Mouse (Mus musculus) T-helper 17 cell (primary cell): ENCODE data around the gene Vmn1r197.
"Not testable (repeated sequence)": the region's sequence is repeated elsewhere in the genome, so short reads cannot be mapped to it uniquely, and the experiment has no call there.

ENCODE experiments used
- in situ Hi-C, 2 experiments: fragments of 300-600 bp; cut with MboI, MseI; formaldehyde crosslinking; loops; 1 replicate in 1 of 2; 2 replicates in 1 of 2; pipeline ENCODE4 v1.15.1; 2025; ENCODE audit warnings: high pct_unique_total_duplicates in 2 of 2

Gene Vmn1r197

DNA sequence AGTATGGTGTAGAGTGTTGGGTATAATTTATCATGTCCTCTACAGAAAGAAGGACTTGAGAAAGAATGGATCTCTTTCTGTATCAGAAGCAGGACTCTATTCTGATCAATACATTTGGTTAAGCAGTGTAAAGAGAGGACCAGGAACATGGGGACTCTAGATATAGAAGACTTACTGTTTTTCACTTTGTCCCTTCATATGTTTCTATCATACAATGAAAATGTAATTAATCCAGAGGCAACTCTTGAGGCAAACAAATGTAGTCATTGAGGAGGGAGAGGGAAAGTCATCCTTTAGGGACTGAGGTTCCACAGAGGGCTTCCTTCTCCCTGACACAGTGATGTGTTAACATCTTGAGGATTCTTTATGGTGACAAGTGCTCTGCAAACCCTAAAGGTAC, at the start of gene Vmn1r197:
Gene Vmn1r197 (plus strand): TSS at position 301 of the 400 bp plus-strand sequence.
- in situ Hi-C loops = no loop called here

DNA sequence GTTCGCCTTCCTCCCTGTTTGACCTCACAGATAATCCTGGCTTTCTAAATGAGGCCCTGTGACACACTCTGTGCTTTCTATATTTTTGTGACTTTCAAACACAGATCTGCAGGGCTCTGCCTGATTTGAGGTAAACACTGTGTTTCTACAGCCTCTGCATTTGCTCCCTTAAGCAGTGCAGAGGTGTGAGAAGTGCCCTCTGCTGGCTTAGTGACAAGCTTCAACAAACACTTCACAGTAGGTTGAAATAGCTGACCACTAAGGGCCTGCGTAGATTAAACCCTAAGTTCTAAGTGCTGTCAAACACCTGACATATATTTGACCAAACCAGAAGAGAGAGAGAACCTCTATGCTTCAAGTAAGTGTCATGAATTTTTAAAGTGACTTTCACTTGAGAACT, 39.8 kb upstream of the Vmn1r197 start:
- in situ Hi-C loops = no loop called here

DNA sequence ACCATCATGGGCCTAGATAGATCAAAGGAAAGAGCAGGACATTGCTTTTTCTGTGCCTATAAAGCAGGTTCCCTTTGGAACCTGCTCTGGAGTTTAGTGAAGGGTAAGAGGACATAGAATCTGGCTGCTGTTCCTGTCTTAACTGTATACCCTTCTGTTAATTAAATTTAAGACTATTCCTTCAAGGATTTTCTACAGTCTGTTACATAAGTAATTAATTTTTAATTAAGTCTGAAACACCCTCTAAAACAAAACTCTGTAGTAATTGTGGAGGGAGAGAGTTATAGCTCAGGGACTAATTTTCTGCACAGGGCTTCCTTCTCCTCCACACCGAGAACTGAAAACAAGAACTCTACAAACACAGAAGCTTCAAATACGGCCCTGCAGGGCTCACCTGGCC, 34.8 kb upstream of the Vmn1r197 start, which contains the start of gene Vmn1r196:
Gene Vmn1r196 (plus strand): TSS at position 301 of the 400 bp plus-strand sequence.
- in situ Hi-C loops = loop anchor here in 1 of 2 experiments (5.0 kb wide), 1 partner anchor 1217 kb away; the partner anchor contains the start of gene Olfr1370

DNA sequence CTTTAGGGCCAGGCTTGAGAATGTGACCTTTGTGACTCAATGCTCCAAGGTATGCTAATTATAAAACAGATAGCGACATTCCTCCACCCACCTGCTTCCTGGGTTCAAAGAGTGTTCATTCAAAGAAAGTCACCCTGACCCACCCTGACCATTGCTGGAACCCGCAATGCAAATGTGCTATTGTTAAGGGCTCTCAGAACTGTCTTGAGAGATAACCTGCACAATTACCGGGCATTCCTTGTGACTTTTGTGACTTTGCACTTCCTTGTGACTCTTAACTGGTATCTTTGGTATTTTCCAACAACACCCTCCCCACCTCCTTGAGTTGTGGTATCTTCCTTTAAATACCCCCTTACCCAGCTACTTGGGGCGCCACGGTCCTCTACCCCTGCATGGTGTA, 16.3 kb upstream of the Vmn1r197 start:
- in situ Hi-C loops = not testable (repeated sequence)

GRCm38 (mm10) chr13:22315361-22315760, 9.0 kb upstream of the Vmn1r197 start:
- in situ Hi-C loops = no loop called here

DNA sequence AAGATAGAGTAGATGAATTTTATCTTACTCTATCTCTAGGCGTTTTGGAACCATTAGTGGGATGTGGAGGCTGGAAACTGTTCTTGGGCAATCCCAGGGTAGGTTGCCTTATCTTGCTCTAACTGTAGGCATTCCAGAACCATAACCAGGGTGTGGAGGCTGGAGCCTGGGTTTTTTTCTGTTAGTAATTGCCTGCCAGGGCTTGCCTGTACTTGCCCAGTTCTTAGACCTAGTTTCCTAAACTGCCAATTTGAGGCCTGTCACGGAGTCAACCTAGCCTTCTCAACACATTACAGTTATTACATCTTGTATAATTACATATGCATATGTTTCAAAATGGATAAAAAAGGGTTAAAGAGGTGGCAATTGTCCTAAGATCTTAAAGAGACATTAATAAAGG, 7.0 kb upstream of the Vmn1r197 start:
- in situ Hi-C loops = no loop called here

DNA sequence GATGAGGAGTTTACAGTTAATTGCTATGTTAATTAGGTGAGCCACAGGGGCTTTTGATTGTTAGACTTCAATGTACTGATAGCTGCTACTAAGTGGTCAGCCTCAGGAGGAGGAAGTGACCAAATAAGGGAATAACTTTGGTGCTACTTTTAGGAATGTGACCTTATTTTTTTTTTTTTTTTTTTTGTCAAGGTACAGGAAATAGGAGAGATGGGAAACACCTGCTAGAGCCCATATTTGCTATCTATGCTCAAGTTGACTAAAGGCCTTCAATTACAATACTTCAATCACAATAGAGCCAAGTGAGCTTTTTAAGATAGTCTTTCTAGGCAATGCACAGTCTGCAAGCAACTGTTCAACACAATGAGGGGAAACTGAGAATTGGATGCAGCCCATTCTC, 4.3 kb upstream of the Vmn1r197 start:
- in situ Hi-C loops = no loop called here

DNA sequence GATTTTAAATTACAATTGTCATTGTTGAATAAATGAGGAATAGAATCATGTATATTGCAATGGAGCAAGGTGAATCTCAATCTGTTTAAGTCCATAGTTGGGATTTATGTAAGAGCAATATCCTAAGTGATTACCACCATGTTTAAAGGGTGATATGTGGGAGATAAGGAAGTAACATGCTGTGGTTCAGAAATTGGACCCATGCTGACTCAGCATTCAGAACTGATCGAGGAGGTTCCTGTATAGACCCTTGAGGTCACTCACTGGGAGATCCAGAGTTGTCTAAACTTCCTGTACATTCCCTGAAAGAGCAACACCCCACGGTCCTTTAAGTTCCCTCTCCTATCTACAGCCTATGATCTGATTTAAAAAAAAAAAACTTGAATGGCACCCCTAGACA, 8.9 kb downstream of the Vmn1r197 start:
- in situ Hi-C loops = no loop called here

- in situ Hi-C loops = no loop called here
These were observed 11.2 kb downstream of the Vmn1r197 start for GRCm38 (mm10) chr13:22335565-22335964.

DNA sequence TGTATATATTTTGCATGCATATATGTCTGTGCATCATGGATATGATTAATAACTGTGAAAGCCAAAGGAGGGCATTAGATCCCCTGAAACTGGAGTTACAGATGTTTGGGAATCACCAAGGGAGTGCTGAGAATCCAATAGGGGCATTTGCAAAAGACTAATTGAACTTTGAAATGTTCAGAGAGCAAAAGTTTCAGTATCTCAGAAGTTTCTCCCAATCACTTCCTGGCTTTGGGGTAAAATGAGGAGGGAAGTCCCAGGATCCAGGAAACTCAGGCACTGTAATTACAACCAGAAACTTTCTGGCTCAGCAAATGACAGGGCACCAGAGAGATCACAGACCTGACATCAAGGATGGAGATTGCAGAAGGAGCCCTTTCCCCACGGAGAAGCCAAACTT, 25.7 kb downstream of the Vmn1r197 start, which contains the start of gene Vmn1r198:
Gene Vmn1r198 (plus strand): TSS at position 301 of the 400 bp plus-strand sequence.
- in situ Hi-C loops = no loop called here

DNA sequence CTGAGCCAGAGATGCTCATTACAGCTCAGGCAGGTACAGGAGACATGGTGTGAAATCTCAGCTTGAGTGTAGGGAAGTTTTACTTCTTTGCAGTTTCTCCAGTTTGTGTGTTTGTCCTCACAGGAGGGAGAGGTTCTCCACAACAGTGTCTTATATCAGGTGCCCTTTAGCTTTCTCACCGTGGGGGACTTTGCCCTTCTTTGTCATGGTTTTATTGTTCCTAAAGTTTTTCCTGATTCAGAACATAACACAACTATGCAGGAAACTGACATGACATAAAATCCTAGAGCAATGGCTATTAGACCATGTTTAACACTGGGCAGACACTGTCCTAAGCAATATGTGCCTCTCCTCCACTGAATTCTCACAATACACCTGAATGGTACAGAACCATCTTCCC, 26.4 kb downstream of the Vmn1r197 start:
- in situ Hi-C loops = no loop called here

- in situ Hi-C loops = no loop called here
These were observed 55.1 kb downstream of the Vmn1r197 start, which contains the start of gene Vmn1r199 for GRCm38 (mm10) chr13:22379518-22379917. Gene Vmn1r199 (plus strand): TSS chr13:22379818.

DNA sequence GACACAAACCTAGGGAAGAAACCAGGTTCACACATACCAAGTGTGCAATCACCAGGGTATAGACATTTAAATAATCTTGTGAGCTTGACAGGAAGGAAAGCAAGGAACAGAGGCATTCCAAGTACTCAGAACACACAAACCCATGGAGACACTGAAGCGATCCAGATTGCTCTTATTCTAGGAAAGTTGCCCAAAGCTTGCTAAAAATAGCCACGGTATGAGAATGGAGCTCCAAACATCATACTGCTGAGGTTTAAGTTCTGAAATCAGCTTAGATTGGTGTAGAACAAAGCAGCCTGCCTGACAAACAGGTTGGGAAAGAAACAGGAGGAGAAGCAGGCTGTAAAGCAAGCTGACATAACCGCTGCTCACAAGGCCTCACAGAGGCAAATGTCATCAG, 56.7 kb downstream of the Vmn1r197 start:
- in situ Hi-C loops = not testable (repeated sequence)
